ENCODE assay signal across 11 mouse cellular contexts in the genomic region with DNA sequence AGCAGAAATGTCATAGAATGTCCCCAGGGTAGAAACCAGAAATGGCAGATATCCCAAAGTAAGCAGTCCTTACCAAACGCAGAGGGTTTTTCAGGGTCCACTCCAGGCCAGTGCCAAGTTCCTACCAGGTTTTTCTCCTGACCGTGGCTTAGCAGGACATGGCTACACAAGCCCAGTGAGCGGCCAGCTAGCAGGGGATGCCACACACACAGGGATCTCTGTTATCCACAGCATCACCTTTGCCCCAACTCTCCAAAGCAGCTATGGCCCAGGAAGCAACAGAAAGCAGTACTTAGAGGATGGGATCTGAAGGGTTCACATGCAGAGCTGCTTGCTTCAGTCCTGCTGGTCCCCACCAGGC.
DNase-seq lines count a peak whose midpoint lies in the region; ATAC-seq and TF ChIP-seq lines count a peak whose summit lies in the region.
"Had no signal": no experiment of that assay in that cellular context is flagged by ENCODE, and none has a peak within 500 bp of the region (broad histone marks: within the 10 kb centered on the region; RNA-seq: fewer than 3 reads in every experiment).

No protein-coding gene starts in this region.

- TF ChIP-seq POLR2A in kidney, adult 2 months (IDR thresholded peaks at IDR 0.05; ENCODE audit: low read depth, low read length), result no peak
- TF ChIP-seq POLR2A in cortical plate, adult 2 months (IDR thresholded peaks at IDR 0.05; ENCODE audit: extremely low read depth, insufficient read depth, low read length), result no peak

- H3K4me2 ChIP-seq in neural tube, embryonic 12.5 days (replicated peaks), result peak overlapping the region; percentile 25; the same call in 1 of the 2 replicates
- H3K4me2 ChIP-seq: heart, embryonic 13.5 days; midbrain, embryonic 13.5 days had no signal

- peaks cover 12% of the 10 kb centered on the region for H3K4me1 ChIP-seq in kidney, adult 2 months (ENCODE audit: control insufficient read depth, insufficient read depth, low read length)
- H3K4me1 ChIP-seq in cortical plate, adult 2 months (ENCODE audit: control insufficient read depth, insufficient read depth, low read length), result peaks cover 5% of the 10 kb centered on the region
- peaks cover 48% of the 10 kb centered on the region for H3K4me1 ChIP-seq in neural tube, embryonic 12.5 days

- 42% methylated on average over 3 of the region's 3 CpGs for WGBS in kidney, adult 2 months
- WGBS in neural tube, embryonic 12.5 days, result 20% methylated on average over 3 of the region's 3 CpGs

- no peak for TF ChIP-seq CTCF in kidney, adult 2 months (conservative IDR thresholded peaks at IDR 0.05; ENCODE audit: insufficient read depth, insufficient read length, low read depth, low read length)
- TF ChIP-seq CTCF in cortical plate, adult 2 months (IDR thresholded peaks at IDR 0.05; ENCODE audit: extremely low read depth, insufficient read depth, low read length), result no peak

- H3K36me3 ChIP-seq in kidney, adult 2 months (ENCODE audit: control insufficient read depth, insufficient read depth, low read length), result 0 out of 2 replicates have a peak, but pooled peaks cover 2% of the 10 kb centered on the region
- peaks cover 39% of the 10 kb centered on the region for H3K36me3 ChIP-seq in neural tube, embryonic 12.5 days

- peak; percentile 65 for DNase-seq in cerebellum, adult 9-11 months
- no peak for DNase-seq in kidney, adult 2 months
- DNase-seq in kidney, postnatal 36 days, result no peak
- no peak for DNase-seq in B cell, adult 2 months
- DNase-seq: kidney, adult 18-20 months had no signal

- H3K9me3 ChIP-seq in neural tube, embryonic 12.5 days, result no peaks in the 10 kb centered on the region
- H3K9me3 ChIP-seq: heart, embryonic 13.5 days; midbrain, embryonic 13.5 days had no signal

- no peak overlapping the region for H3K4me3 ChIP-seq in kidney, adult 2 months (ENCODE audit: insufficient read depth, low read depth, low read length)
- H3K4me3 ChIP-seq in cortical plate, adult 2 months (ENCODE audit: insufficient read depth, low read length), result no peak overlapping the region
- no peak overlapping the region for H3K4me3 ChIP-seq in neural tube, embryonic 12.5 days
- H3K4me3 ChIP-seq: heart, embryonic 13.5 days; midbrain, embryonic 13.5 days had no signal

- peak overlapping the region; percentile 6; the same call in 1 of the 2 replicates for H3K27ac ChIP-seq in kidney, adult 2 months (ENCODE audit: insufficient read depth, low read depth, low read length)
- H3K27ac ChIP-seq in cortical plate, adult 2 months (ENCODE audit: insufficient read depth, low read length), result peak overlapping the region; percentile 43; the same call in 1 of the 2 replicates
- peak overlapping the region; percentile 66; the same call in 1 of the 2 replicates for H3K27ac ChIP-seq in neural tube, embryonic 12.5 days
- H3K27ac ChIP-seq: midbrain, embryonic 13.5 days had no signal

- 0 out of 2 replicates have a peak overlapping the region, but pooled peaks have one; percentile 17 for H3K9ac ChIP-seq in neural tube, embryonic 12.5 days
- H3K9ac ChIP-seq: heart, embryonic 13.5 days; midbrain, embryonic 13.5 days had no signal

- ATAC-seq in cerebellum, adult (ENCODE audit: insufficient number of reproducible peaks, low FRiP score, low TSS enrichment), result no peak
- ATAC-seq in neural tube, embryonic 12.5 days (ENCODE audit: low FRiP score, low read depth), result peak; percentile 14; the same call in 1 of the 2 replicates
- no peak for ATAC-seq in activated CD4-positive, CD25-positive, alpha-beta regulatory T cell, adult 4 months

- no peaks in the 10 kb centered on the region for H3K27me3 ChIP-seq in kidney, adult 2 months (replicated peaks; ENCODE audit: control insufficient read depth, insufficient read depth, low read length)
- no peaks in the 10 kb centered on the region for H3K27me3 ChIP-seq in neural tube, embryonic 12.5 days (replicated peaks)
- H3K27me3 ChIP-seq: heart, embryonic 13.5 days; midbrain, embryonic 13.5 days had no signal

Comparison
In these comparisons a context has a peak if more than half of its experiments do, and no peak if none do; other contexts are left out.
1. H3K27ac ChIP-seq: peak in every context shown above with its lines; median percentile 66 in neural tube, embryonic 12.5 days; 43 in cortical plate, adult 2 months; 6 in kidney, adult 2 months.